Mouse (Mus musculus): ENCODE results near the gene Wbp2.

GRCm38 (mm10) chr11:116106963-116107776 is 20.4 kb upstream of the Wbp2 start:
- TF ChIP-seq CTCF (IDR thresholded peaks at IDR 0.05; ENCODE audit: borderline replicate concordance, control insufficient read depth, extremely low read depth, insufficient read depth, low read length, poor library complexity) (no peak), POLR2A (IDR thresholded peaks at IDR 0.05; ENCODE audit: control insufficient read depth, extremely low read depth, insufficient read depth, low read length, poor library complexity) (no peak)

Data from thymus, adult 2 months (tissue).